Mouse (Mus musculus) myocyte (in vitro differentiated cells): Measurements from ENCODE around the gene Hhipl1.

ENCODE experiments used
- E2F4 ChIP-seq: IDR thresholded peaks from one replicate; pipeline ENCODE4 v1.6.1; 2011; ENCODE audit warnings: mild to moderate bottlenecking, control low read depth, moderate library complexity; ENCODE audit not compliant: insufficient read depth
- MAX ChIP-seq: IDR thresholded peaks from one replicate; pipeline ENCODE4 v1.6.1; 2011; ENCODE audit warnings: low read depth, mild to moderate bottlenecking, control low read depth
- MYOD1 ChIP-seq, 3 experiments: IDR thresholded peaks; one replicate each; pipeline ENCODE4 v1.6.1; 2011; ENCODE audit warnings: control low read depth in 2 of 3, low read depth in 2 of 3, mild to moderate bottlenecking in 2 of 3, moderate library complexity in 1 of 3; ENCODE audit not compliant: insufficient read length in 2 of 3, control insufficient read depth in 1 of 3
- POLR2A ChIP-seq: IDR thresholded peaks from one replicate; pipeline ENCODE4 v1.6.1; 2011; ENCODE audit warnings: low read depth, mild to moderate bottlenecking, control low read depth, moderate library complexity; ENCODE audit not compliant: insufficient read length
- POLR2AphosphoS2 ChIP-seq: IDR thresholded peaks from one replicate; pipeline ENCODE4 v1.6.1; 2011; ENCODE audit warnings: low read depth, control low read depth; ENCODE audit not compliant: insufficient read length
- REST ChIP-seq: IDR thresholded peaks from one replicate; pipeline ENCODE4 v1.6.1; 2011; ENCODE audit warnings: mild to moderate bottlenecking, control low read depth, moderate library complexity; ENCODE audit not compliant: insufficient read depth, insufficient read length
- USF1 ChIP-seq: IDR thresholded peaks from one replicate; pipeline ENCODE4 v1.6.1; 2011; ENCODE audit warnings: low read depth, mild to moderate bottlenecking, control low read depth, moderate library complexity

DNA sequence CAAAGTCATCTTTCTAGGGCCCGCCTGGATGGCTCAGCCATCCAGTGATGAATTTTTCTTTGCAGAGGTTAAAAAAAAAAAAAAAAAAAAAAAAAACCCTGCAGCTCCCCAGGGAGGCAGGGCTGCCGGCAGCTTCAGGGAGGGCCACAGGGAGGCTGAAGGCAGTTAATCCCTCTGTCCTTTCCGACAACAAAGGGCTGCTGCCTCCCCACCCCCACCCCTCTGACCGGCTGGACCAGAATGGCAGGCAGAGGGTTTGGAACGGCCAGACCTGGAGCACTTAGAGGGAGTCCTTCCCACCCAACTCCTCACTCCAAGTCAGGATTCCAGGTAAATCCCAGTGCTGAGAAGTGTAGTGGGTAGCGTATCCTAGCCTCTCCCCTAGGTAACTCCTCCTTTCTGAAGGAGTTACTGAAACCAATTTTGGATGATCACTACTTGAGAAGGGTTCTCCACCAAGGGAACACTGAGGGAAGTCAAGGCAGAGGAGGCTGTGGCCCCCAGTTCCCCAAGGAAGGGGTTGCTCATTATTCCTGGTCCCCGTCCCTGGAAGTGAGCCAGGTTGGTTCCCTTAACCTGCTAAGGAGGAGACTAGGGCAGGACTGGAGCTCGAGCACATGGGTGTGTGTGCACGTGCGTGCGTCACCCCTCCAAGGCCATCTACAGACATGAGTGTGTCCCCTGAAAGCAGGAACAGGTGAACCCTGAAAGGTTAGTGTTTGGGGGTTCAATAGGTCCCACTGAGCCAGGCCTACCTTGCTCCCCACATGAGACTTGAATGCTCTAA is 20.7 kb upstream of the Hhipl1 start:
- TF ChIP-seq POLR2A (no peak), USF1 (no peak), E2F4 (no peak), POLR2AphosphoS2 (no peak), MAX (no peak), REST (no peak), MYOD1 (IDR thresholded peaks at IDR 0.05; ENCODE audit: control insufficient read depth in 1 of 3, insufficient read length in 2 of 3, low read depth in 2 of 3) (no peak)
